Mouse (Mus musculus) midbrain, embryonic 10.5 days (tissue): ENCODE data around the gene Pdzd7. TPM values are rescaled to one million over a fixed set of nuclear protein-coding genes. Genes with fewer than 3 reads are reported as not detected.

ENCODE experiments used
- DNase-seq: peaks from one replicate; pipeline ENCODE4 v3.0.0-alpha.2; 2017; ENCODE audit warnings: low spot score
- H3K27ac ChIP-seq: fragments of 300-500 bp; sonication (generic); replicated peaks from 2 replicates; pipeline ENCODE4 v1.5.1; 2016; ENCODE audit warnings: mild to moderate bottlenecking
- H3K27me3 ChIP-seq: fragments of 300-500 bp; sonication (generic); 2 replicates; pipeline ENCODE4 v1.6.1; 2016; ENCODE audit warnings: low read depth, mild to moderate bottlenecking; ENCODE audit not compliant: poor library complexity, severe bottlenecking
- H3K36me3 ChIP-seq: fragments of 300-500 bp; sonication (generic); 2 replicates; pipeline ENCODE4 v1.6.1; 2016; ENCODE audit warnings: mild to moderate bottlenecking, moderate library complexity
- H3K4me1 ChIP-seq: fragments of 300-500 bp; sonication (generic); 2 replicates; pipeline ENCODE4 v1.6.1; 2016
- H3K4me3 ChIP-seq: fragments of 300-500 bp; sonication (generic); 2 replicates; pipeline ENCODE4 v1.5.1; 2016; ENCODE audit warnings: mild to moderate bottlenecking, moderate library complexity
- H3K9me3 ChIP-seq: fragments of 300-500 bp; sonication (generic); replicated peaks from 2 replicates; pipeline ENCODE4 v1.6.1; 2016; ENCODE audit warnings: mild to moderate bottlenecking
- WGBS: fragments of 180-500 bp; shearing (Covaris S2); methylation state at CpG from one replicate; pipeline ENCODE4 v1.1.7; 2016; 5-methylcytosine and 5-hydroxymethylcytosine counted together
- polyA plus RNA-seq: library from polyadenylated mRNA; unstranded; fragments of >200 nt; fragmentation: Nextera tagmentation; extraction: Ambion mirVana; gene quantifications from 2 replicates; pipeline ENCODE4 v1.2.1, GENCODE M21; 2016

Gene Pdzd7
- polyA plus RNA-seq, 1 experiment from 2014 or later = 0.19 TPM

DNA sequence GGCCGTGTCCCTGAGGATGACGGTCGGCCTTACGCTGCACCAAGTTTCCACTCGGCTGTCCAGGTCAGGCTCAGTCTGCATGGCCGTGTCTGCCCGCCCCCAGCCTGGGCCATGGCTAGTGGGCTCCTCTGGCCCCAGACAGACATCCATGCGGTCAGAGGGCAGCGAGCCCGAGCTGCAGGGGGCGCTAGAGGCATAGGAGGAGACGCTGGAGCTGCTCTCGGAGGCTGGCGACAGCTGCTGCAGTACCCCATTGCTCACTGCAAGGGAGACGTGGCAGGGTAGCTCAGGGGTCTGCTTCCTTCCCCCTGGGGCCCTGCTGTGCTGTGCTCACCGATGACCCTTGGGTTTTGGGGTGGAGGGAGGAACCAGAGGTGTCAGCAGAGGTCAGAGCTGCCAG, 8.7 kb downstream of the Pdzd7 start:
- Histone ChIP-seq H3K36me3 (no peaks in the 10 kb centered on the region), H3K27me3 (peaks cover 53% of the 10 kb centered on the region), H3K4me1 (peaks cover 40% of the 10 kb centered on the region), H3K9me3 (no peaks in the 10 kb centered on the region), H3K4me3 (no peak overlapping the region), H3K27ac (peak overlapping the region; percentile 52)
- peak; percentile 59 for DNase-seq
- 27% methylated on average over 16 of the region's 16 CpGs for WGBS

DNA sequence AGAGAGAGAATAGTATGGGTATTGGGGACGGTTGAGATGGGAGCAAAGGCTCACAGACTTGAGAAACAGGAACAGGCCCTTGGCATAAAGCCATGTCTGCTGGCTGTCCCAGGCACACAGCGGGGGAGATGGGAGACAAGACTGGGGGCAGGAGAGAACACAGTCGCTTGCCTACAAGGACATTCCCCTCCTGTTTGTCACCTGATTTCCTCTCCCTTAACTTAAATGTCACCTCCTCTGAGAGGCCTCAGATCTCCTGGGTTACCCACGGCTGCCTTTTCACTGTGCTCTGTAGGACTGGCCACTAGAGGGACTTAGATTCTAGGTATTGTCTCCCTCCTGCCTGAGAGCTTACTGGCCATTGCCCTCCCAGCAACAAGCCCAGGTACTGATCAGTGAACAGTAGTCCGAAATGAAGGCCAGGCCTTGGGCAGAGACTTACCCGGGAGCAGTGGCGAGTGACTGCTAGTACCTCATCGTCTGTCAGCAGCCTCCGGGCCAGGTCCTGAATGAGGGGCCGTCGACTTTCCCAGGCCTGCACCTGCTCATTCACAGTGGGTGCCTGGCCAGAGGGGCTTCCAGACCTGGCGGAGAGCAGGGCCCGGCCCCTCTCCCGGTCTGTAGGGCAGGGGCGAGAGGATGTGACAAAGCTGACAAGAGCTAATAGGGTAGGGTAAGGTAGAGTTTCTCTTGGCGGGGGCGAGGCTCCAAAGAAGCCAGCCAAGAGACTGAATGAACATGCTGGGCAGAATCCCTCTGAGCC, 12.8 kb downstream of the Pdzd7 start:
- H3K4me1 ChIP-seq = peaks cover 61% of the 10 kb centered on the region
- no peak overlapping the region for H3K4me3 ChIP-seq
- H3K9me3 ChIP-seq = no peaks in the 10 kb centered on the region
- no peak for DNase-seq
- WGBS = 58% methylated on average over 17 of the region's 17 CpGs
- H3K36me3 ChIP-seq = peaks cover 16% of the 10 kb centered on the region
- no peak overlapping the region for H3K27ac ChIP-seq
- peaks cover 20% of the 10 kb centered on the region for H3K27me3 ChIP-seq

- Histone ChIP-seq H3K9me3 (no peaks in the 10 kb centered on the region), H3K4me3 (no peak overlapping the region), H3K4me1 (peaks cover 60% of the 10 kb centered on the region), H3K27me3 (peaks cover 12% of the 10 kb centered on the region), H3K36me3 (peaks cover 25% of the 10 kb centered on the region), H3K27ac (no peak overlapping the region)
- DNase-seq = peak; percentile 73
- WGBS = 15% methylated on average over 4 of the region's 4 CpGs
Measured at GRCm38 (mm10) chr19:45031780-45032179, 13.7 kb downstream of the Pdzd7 start.

GRCm38 (mm10) chr19:45030746-45031693, 14.5 kb downstream of the Pdzd7 start:
- peak; percentile 77 for DNase-seq
- WGBS = 43% methylated on average over 20 of the region's 20 CpGs
- Histone ChIP-seq H3K36me3 (peaks cover 33% of the 10 kb centered on the region), H3K27ac (0 out of 2 replicates have a peak overlapping the region, but pooled peaks have one; percentile 25), H3K9me3 (no peaks in the 10 kb centered on the region), H3K4me3 (peak overlapping the region; percentile 32), H3K27me3 (peaks cover 4% of the 10 kb centered on the region; the same call in 1 of the 2 replicates), H3K4me1 (peaks cover 58% of the 10 kb centered on the region)

DNA sequence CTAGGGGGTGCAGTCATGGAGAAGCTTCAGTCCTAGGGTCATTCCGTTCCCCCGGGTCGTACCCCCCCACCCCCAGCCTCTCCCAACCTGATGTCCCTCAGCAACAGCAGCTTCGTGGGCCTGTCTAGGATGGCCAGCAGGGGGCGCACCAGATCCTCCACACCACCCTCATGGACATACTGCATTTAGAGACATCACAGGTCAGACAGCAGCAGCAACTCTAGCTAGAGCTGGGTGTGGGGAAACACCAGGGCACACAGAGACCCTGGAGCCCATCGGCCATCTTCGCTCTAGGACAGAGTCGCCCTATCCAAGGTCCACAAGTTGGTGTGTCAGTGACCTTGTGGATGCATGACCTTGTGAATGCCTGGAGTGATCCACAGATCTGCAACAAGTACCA, 15.4 kb downstream of the Pdzd7 start:
- Histone ChIP-seq H3K9me3 (no peaks in the 10 kb centered on the region), H3K27me3 (no peaks in the 10 kb centered on the region), H3K27ac (no peak overlapping the region), H3K36me3 (peaks cover 42% of the 10 kb centered on the region), H3K4me3 (no peak overlapping the region), H3K4me1 (peaks cover 57% of the 10 kb centered on the region)
- 41% methylated on average over 8 of the region's 8 CpGs for WGBS
- DNase-seq = peak; percentile 72

- peaks cover 59% of the 10 kb centered on the region for H3K4me1 ChIP-seq
- H3K4me3 ChIP-seq = no peak overlapping the region
- H3K27me3 ChIP-seq = no peaks in the 10 kb centered on the region
- no peak for DNase-seq
- H3K9me3 ChIP-seq = no peaks in the 10 kb centered on the region
- no peak overlapping the region for H3K27ac ChIP-seq
- WGBS = 62% methylated on average over 9 of the region's 9 CpGs
- H3K36me3 ChIP-seq = peaks cover 47% of the 10 kb centered on the region
Measured at GRCm38 (mm10) chr19:45029571-45029970, 15.9 kb downstream of the Pdzd7 start.

DNA sequence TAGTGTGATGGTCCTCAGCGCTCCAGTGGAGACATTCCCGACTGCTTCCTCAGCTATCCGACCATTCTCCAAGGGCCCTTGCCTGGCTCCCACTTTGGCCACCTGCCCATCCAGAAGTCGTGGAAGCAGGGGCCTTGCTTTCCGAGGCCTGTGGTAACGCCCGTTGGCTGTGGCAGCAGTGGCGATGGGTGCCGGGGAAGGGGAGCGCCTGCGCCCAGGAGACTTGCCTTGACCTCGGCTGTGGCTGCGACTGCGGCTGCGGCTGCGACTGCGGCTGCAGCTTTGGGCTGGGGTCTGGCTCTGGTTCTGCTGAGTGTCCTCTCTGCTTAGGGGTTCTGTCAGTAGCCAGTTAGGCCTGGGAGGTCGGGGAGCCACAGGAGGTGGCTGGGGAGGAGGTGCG, 16.8 kb downstream of the Pdzd7 start:
- Histone ChIP-seq H3K27me3 (no peaks in the 10 kb centered on the region), H3K4me3 (no peak overlapping the region), H3K9me3 (no peaks in the 10 kb centered on the region), H3K27ac (0 out of 2 replicates have a peak overlapping the region, but pooled peaks have one; percentile 55), H3K36me3 (peaks cover 56% of the 10 kb centered on the region), H3K4me1 (peaks cover 62% of the 10 kb centered on the region)
- WGBS = 61% methylated on average over 19 of the region's 19 CpGs
- no peak for DNase-seq

DNA sequence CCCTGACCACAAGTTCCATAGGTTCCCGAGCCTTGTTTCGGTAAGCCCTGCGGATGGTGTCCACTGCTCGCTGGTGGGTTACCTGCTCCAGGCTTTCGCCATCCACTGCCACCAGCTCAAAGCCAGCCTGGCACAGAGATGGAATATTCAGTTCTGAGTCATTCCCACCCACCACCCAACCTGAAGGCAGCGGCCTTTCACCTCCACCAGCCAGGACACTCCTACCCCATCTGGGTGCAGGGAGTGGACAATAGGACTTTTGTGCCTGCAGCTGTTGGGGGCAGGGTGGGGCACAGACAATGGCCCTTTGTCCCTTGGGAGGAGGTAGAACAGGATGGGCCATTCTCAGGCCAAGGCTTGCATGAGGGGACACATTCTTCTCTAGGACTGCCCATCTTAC, 17.7 kb downstream of the Pdzd7 start:
- Histone ChIP-seq H3K4me3 (no peak overlapping the region), H3K27me3 (no peaks in the 10 kb centered on the region), H3K36me3 (peaks cover 65% of the 10 kb centered on the region), H3K9me3 (no peaks in the 10 kb centered on the region), H3K27ac (peak overlapping the region; percentile 38; the same call in 1 of the 2 replicates), H3K4me1 (peaks cover 64% of the 10 kb centered on the region)
- no peak for DNase-seq
- WGBS = 83% methylated on average over 6 of the region's 6 CpGs

GRCm38 (mm10) chr19:45026958-45027670, 18.4 kb downstream of the Pdzd7 start:
- Histone ChIP-seq H3K27ac (0 out of 2 replicates have a peak overlapping the region, but pooled peaks have one; percentile 38), H3K4me1 (peaks cover 59% of the 10 kb centered on the region)
- WGBS = 88% methylated on average over 6 of the region's 6 CpGs

GRCm38 (mm10) chr19:45025937-45026568, 19.5 kb downstream of the Pdzd7 start:
- peak; percentile 11 for DNase-seq
- Histone ChIP-seq H3K4me1 (peaks cover 59% of the 10 kb centered on the region), H3K27me3 (no peaks in the 10 kb centered on the region), H3K27ac (0 out of 2 replicates have a peak overlapping the region, but pooled peaks have one; percentile 9), H3K9me3 (no peaks in the 10 kb centered on the region), H3K4me3 (0 out of 2 replicates have a peak overlapping the region, but pooled peaks have one; percentile 1), H3K36me3 (peaks cover 83% of the 10 kb centered on the region)
- 94% methylated on average over 37 of the region's 37 CpGs for WGBS

More at GRCm38 (mm10) chr19:45026958-45027670, 18.4 kb downstream of the Pdzd7 start:
- Histone ChIP-seq H3K27me3 (no peaks in the 10 kb centered on the region), H3K36me3 (peaks cover 72% of the 10 kb centered on the region), H3K4me3 (no peak overlapping the region), H3K9me3 (no peaks in the 10 kb centered on the region)
- DNase-seq = no peak

DNA sequence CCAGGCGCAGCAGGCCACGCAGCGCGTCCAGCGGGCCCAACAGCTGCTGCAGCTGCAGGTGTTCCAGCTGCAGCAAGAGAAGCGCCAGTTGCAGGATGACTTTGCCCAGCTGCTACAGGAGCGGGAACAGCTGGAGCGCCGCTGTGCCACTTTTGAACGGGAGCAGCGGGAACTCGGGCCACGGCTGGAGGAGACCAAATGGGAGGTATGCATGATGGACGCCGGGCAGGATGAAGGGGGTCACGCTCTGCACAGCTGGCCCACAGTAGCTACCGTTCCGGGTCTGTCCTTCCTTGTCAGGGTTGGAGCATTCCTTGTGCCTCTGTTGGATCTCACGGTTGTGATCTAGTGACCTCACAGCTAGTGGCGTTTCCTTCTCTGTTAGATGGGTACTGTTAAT, 20.7 kb downstream of the Pdzd7 start:
- Histone ChIP-seq H3K4me3 (no peak overlapping the region), H3K9me3 (no peaks in the 10 kb centered on the region), H3K36me3 (peaks cover 95% of the 10 kb centered on the region), H3K4me1 (peaks cover 60% of the 10 kb centered on the region), H3K27me3 (no peaks in the 10 kb centered on the region), H3K27ac (no peak overlapping the region)
- WGBS = 93% methylated on average over 20 of the region's 20 CpGs
- peak; percentile 12 for DNase-seq

DNA sequence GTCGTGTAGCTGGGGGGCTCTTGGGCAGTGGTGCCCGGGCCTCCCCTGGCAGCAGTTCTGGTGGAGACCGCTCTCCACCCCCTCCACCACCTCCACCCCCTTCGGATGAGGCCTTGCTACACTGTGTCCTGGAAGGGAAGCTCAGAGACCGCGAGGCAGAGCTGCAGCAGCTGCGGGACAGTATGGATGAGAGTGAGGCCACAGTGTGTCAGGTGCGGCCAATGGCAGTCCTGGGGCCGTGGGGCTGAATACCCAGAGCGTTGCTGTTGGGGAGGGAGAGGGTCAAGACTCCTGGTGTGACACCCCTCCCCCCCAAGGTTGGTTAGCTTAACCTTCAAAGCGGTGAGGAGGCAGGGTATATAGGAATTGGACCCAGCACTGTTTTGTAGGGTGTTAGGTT, 21.5 kb downstream of the Pdzd7 start:
- no peak for DNase-seq

More for the DNA sequence above, 21.5 kb downstream of the Pdzd7 start:
- H3K4me3 ChIP-seq = no peak overlapping the region
- H3K4me1 ChIP-seq = peaks cover 63% of the 10 kb centered on the region
- no peak overlapping the region for H3K27ac ChIP-seq
- no peaks in the 10 kb centered on the region for H3K27me3 ChIP-seq
- H3K36me3 ChIP-seq = peaks cover 94% of the 10 kb centered on the region
- 89% methylated on average over 11 of the region's 11 CpGs for WGBS
- no peaks in the 10 kb centered on the region for H3K9me3 ChIP-seq
